Mouse (Mus musculus) limb, embryonic 13.5 days (tissue): ENCODE measurements around the gene Cdc25b. TPM values are rescaled to one million over a fixed set of nuclear protein-coding genes. Genes with fewer than 3 reads are reported as not detected.

ENCODE experiments used
- ATAC-seq: fragments of 200-750 bp; cut with Nextera tagmentation; 2 replicates; pipeline ENCODE4 v1.8.0; 2017; ENCODE audit warnings: low read depth, moderate number of reproducible peaks, moderate TSS enrichment; ENCODE audit not compliant: low FRiP score
- H3K27ac ChIP-seq: fragments of 300-500 bp; sonication (generic); 2 replicates; pipeline ENCODE4 v1.5.1; 2015; ENCODE audit warnings: inconsistent platforms, mild to moderate bottlenecking, moderate library complexity
- H3K27me3 ChIP-seq: fragments of 300-500 bp; sonication (generic); 2 replicates; pipeline ENCODE4 v1.6.1; 2015; ENCODE audit warnings: mild to moderate bottlenecking, inconsistent platforms
- H3K36me3 ChIP-seq: fragments of 300-500 bp; sonication (generic); 2 replicates; pipeline ENCODE4 v1.6.1; 2015; ENCODE audit warnings: inconsistent platforms, mild to moderate bottlenecking, moderate library complexity
- H3K4me1 ChIP-seq: fragments of 300-500 bp; sonication (generic); 2 replicates; pipeline ENCODE4 v1.6.1; 2015; ENCODE audit warnings: inconsistent platforms
- H3K4me2 ChIP-seq: fragments of 300-500 bp; sonication (generic); replicated peaks from 2 replicates; pipeline ENCODE4 v1.6.1; 2015; ENCODE audit warnings: inconsistent platforms, mild to moderate bottlenecking, moderate library complexity
- H3K4me3 ChIP-seq: fragments of 300-500 bp; sonication (generic); 2 replicates; pipeline ENCODE4 v1.5.1; 2015; ENCODE audit warnings: moderate library complexity, mild to moderate bottlenecking, inconsistent platforms
- H3K9ac ChIP-seq: fragments of 300-500 bp; sonication (generic); 2 replicates; pipeline ENCODE4 v1.6.1; 2015; ENCODE audit warnings: mild to moderate bottlenecking, inconsistent platforms
- H3K9me3 ChIP-seq: fragments of 300-500 bp; sonication (generic); 2 replicates; pipeline ENCODE4 v1.6.1; 2016; ENCODE audit warnings: inconsistent platforms
- WGBS: fragments of 180-500 bp; shearing (Covaris S2); methylation state at CpG from one replicate; pipeline ENCODE4 v1.1.7; 2015; 5-methylcytosine and 5-hydroxymethylcytosine counted together
- polyA plus RNA-seq: library from polyadenylated mRNA; unstranded; fragments of >200 nt; fragmentation: Nextera tagmentation; extraction: Ambion mirVana; gene quantifications from 2 replicates; pipeline ENCODE4 v1.2.1, GENCODE M21; 2015

Cdc25b gene
- polyA plus RNA-seq, 1 experiment from 2014 or later: 57.6 TPM

DNA sequence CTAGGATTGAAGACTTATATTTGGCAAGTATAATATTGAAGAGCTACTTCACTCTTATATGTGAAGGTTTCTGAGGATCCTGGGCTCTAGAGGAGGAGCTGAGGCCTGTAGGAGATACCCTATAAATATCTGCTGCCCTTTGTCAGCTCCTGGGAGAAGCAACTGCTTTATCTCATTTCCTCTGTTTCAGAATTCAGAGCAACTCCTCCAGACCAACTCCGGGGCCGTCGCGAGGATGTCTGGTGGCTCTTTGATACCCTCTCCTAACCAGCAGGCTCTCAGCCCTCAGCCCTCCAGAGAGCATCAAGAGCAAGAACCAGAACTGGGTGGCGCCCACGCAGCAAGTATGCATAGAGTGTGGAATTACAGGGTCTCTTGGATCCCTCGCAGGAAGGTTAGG, 56.2 kb downstream of the Cdc25b start:
- peaks cover 98% of the 10 kb centered on the region for H3K36me3 ChIP-seq
- ATAC-seq: no peak
- WGBS: 86% methylated on average over 7 of the region's 7 CpGs
- no peak overlapping the region for H3K27ac ChIP-seq
- no peak overlapping the region for H3K9ac ChIP-seq
- no peaks in the 10 kb centered on the region for H3K9me3 ChIP-seq
- H3K4me3 ChIP-seq: no peak overlapping the region
- H3K4me1 ChIP-seq: no peaks in the 10 kb centered on the region
- H3K27me3 ChIP-seq: no peaks in the 10 kb centered on the region
- H3K4me2 ChIP-seq: no peak overlapping the region

Other genes starting within 250 kb of the Cdc25b start
- gene Gfra4, start 143.9 kb upstream of the Cdc25b start, polyA plus RNA-seq: 27.4 and 29.2 TPM in 2 replicates
- gene Adam33, start 123.1 kb upstream of the Cdc25b start, polyA plus RNA-seq: 26.5 and 28.5 TPM in 2 replicates
- gene Siglec1, start 100.2 kb upstream of the Cdc25b start, polyA plus RNA-seq: 0.17 and 0.19 TPM in 2 replicates
- 22.0 and 22.9 TPM in 2 replicates for gene Hspa12b, start 59.7 kb upstream of the Cdc25b start, polyA plus RNA-seq
- not detected in 2 replicates for gene Gm11037, start 53.5 kb upstream of the Cdc25b start, polyA plus RNA-seq
- gene 1700037H04Rik, start 26.9 kb upstream of the Cdc25b start, polyA plus RNA-seq: 55.2 and 56.0 TPM in 2 replicates
- 11.2 and 11.6 TPM in 2 replicates for gene Cenpb, start 6.9 kb upstream of the Cdc25b start, polyA plus RNA-seq
- gene Spef1, start 333 bp downstream of the Cdc25b start, polyA plus RNA-seq: 4.7 and 5.5 TPM in 2 replicates
- gene Ap5s1, start 20.1 kb downstream of the Cdc25b start, polyA plus RNA-seq: 28.0 and 31.3 TPM in 2 replicates
- 16.6 and 16.7 TPM in 2 replicates for gene Mavs, start 47.1 kb downstream of the Cdc25b start, polyA plus RNA-seq
- 39.0 and 39.3 TPM in 2 replicates for gene Pank2, start 75.5 kb downstream of the Cdc25b start, polyA plus RNA-seq
- gene Rnf24, start 165.9 kb downstream of the Cdc25b start, polyA plus RNA-seq: 10.2 and 10.5 TPM in 2 replicates